Mouse (Mus musculus) heart, embryonic 16.5 days (tissue): Measurements from ENCODE around the gene Ilf3. TPM values are rescaled to one million over a fixed set of nuclear protein-coding genes. Genes with fewer than 3 reads are reported as not detected.

ENCODE experiments used
- ATAC-seq: fragments of 200-750 bp; cut with Nextera tagmentation; replicated peaks from 2 replicates; pipeline ENCODE4 v1.8.0; 2017; ENCODE audit warnings: moderate number of reproducible peaks; ENCODE audit not compliant: insufficient read depth, low FRiP score; ENCODE audit errors: extremely low read depth
- H3K27ac ChIP-seq: fragments of 300-500 bp; sonication (generic); 2 replicates; pipeline ENCODE4 v1.5.1; 2014; ENCODE audit warnings: mild to moderate bottlenecking, low read length, control low read depth, moderate library complexity
- H3K27me3 ChIP-seq: fragments of 300-500 bp; sonication (generic); 2 replicates; pipeline ENCODE4 v1.6.1; 2014; ENCODE audit warnings: low read length, mixed read lengths; ENCODE audit not compliant: control insufficient read depth, insufficient read depth
- H3K36me3 ChIP-seq: fragments of 300-500 bp; sonication (generic); 2 replicates; pipeline ENCODE4 v1.6.1; 2014; ENCODE audit not compliant: control insufficient read depth, insufficient read depth
- H3K4me1 ChIP-seq: fragments of 300-500 bp; sonication (generic); 2 replicates; pipeline ENCODE4 v1.6.1; 2014; ENCODE audit warnings: low read length, mixed read lengths; ENCODE audit not compliant: control insufficient read depth, insufficient read depth
- H3K4me2 ChIP-seq: fragments of 300-500 bp; sonication (generic); 2 replicates; pipeline ENCODE4 v1.6.1; 2014; ENCODE audit warnings: low read depth, mild to moderate bottlenecking, control low read depth, low read length
- H3K4me3 ChIP-seq: fragments of 300-500 bp; sonication (generic); 2 replicates; pipeline ENCODE4 v1.5.1; 2014; ENCODE audit warnings: mild to moderate bottlenecking, control low read depth, low read length
- H3K9ac ChIP-seq: fragments of 300-500 bp; sonication (generic); 2 replicates; pipeline ENCODE4 v1.6.1; 2014; ENCODE audit warnings: low read length, control low read depth
- H3K9me3 ChIP-seq: fragments of 300-500 bp; sonication (generic); replicated peaks from 2 replicates; pipeline ENCODE4 v1.6.1; 2016; ENCODE audit warnings: low read length; ENCODE audit not compliant: control insufficient read depth
- WGBS: fragments of 180-500 bp; shearing (Covaris S2); extraction: QIAGEN DNeasy Blood & Tissue Kit; methylation state at CpG from one replicate; pipeline ENCODE4 v1.1.7; 2014; 5-methylcytosine and 5-hydroxymethylcytosine counted together
- polyA plus RNA-seq: library from polyadenylated mRNA; unstranded; fragments of >200 nt; fragmentation: Nextera tagmentation; extraction: Ambion mirVana; gene quantifications from 2 replicates; pipeline ENCODE4 v1.2.1, GENCODE M21; 2015

The Ilf3 gene
- polyA plus RNA-seq, 1 experiment from 2014 or later, result 105 TPM

DNA sequence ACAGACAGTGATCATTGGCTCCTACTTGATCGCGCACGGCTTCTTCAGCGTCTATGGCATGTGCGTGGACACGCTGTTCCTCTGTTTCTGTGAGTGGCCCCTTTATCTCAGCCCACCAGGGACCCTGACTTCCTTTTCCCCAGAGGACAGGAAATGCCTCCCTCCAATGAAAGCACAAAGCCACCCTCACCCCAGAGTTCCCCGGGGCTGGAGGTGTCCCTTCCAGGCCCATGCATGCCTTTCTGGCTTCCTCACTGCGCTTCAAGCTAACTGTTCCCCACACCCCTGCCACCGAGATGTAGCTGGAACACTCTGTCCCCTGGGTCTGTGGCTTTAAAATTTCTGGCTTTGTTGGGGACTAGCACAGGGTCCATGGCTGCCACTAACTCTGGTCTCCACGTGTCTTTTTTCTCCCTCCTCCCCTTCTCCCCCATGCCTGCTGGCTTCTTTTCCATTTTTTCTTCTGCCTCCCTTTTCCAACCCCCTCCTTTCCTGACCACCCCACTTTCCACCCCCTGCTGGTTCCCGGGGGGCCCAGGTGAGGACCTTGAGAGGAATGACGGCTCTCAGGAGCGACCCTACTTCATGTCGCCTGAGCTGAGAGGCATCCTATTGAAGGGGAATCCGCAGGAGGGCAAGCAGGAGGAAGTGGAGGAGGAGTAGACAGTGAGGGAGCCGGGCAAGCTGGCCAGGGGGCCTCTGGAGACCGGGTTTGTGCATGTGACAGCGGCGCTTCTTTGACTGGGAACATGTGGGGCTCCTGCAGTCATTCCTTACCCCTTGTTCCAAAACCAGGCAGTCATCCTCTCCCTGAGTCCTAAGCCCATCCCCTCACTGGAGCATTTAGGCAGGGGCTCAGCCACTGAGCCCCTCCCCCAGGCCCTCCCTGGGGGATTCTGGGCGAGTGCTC, 15.0 kb upstream of the Ilf3 start:
- peak overlapping the region; percentile 53; the same call in 1 of the 2 replicates for H3K27ac ChIP-seq
- no peaks in the 10 kb centered on the region for H3K9me3 ChIP-seq
- H3K4me1 ChIP-seq, result peaks cover 7% of the 10 kb centered on the region; the same call in 1 of the 2 replicates
- WGBS, result 32% methylated on average over 20 of the region's 20 CpGs
- peaks cover 13% of the 10 kb centered on the region for H3K36me3 ChIP-seq
- no peak overlapping the region for H3K4me3 ChIP-seq
- ATAC-seq, result peak; percentile 64
- peak overlapping the region; percentile 28; the same call in 1 of the 2 replicates for H3K9ac ChIP-seq
- H3K27me3 ChIP-seq, result no peaks in the 10 kb centered on the region
- no peak overlapping the region for H3K4me2 ChIP-seq

DNA sequence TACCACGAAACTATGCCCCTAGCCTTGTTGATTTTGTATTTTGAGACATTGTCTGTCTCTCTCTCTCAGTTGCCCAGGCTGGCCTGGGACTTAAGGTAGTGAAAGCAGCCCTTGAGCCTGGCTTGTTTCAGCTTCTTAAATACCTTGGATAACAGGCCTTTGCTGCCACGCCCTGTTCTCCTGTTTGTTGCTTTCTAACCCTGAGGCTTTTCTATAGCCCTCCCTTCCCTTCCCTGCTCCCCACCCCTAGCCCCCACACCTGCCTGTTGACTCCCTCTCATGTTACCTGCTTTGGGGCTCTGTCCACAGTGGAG, 14.3 kb upstream of the Ilf3 start:
- no peak overlapping the region; the same call in 1 of the 2 replicates for H3K27ac ChIP-seq
- H3K9ac ChIP-seq, result no peak overlapping the region; the same call in 1 of the 2 replicates
- H3K27me3 ChIP-seq, result no peaks in the 10 kb centered on the region
- ATAC-seq, result no peak
- no peak overlapping the region for H3K4me3 ChIP-seq
- peaks cover 7% of the 10 kb centered on the region; the same call in 1 of the 2 replicates for H3K4me1 ChIP-seq
- H3K36me3 ChIP-seq, result peaks cover 13% of the 10 kb centered on the region
- H3K9me3 ChIP-seq, result no peaks in the 10 kb centered on the region
- no peak overlapping the region for H3K4me2 ChIP-seq
- 81% methylated on average over 2 of the region's 2 CpGs for WGBS

DNA sequence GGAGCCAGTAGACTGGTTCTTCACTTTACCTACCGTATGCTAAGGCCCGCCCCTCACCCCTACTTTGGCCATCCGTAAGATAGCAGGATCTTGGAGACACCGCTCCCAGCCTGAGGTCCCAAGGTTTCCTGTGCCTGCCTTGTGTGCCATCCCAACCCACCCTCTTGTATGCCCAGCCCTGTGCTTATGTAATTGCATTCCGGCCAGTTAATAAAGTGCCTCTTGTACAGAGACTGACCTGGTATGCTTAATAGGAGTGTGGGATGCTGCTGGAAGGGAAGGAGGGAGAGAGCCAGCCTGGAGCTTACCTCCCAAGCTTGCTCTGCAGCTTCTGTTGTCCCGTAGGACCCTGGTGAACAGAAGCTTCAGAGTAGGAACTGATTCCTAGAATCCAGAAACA, 12.9 kb upstream of the Ilf3 start:
- 80% methylated on average over 6 of the region's 6 CpGs for WGBS
- Histone ChIP-seq H3K4me2 (no peak overlapping the region), H3K27ac (no peak overlapping the region), H3K27me3 (no peaks in the 10 kb centered on the region), H3K9me3 (no peaks in the 10 kb centered on the region), H3K4me1 (peaks cover 7% of the 10 kb centered on the region; the same call in 1 of the 2 replicates), H3K36me3 (peaks cover 10% of the 10 kb centered on the region), H3K4me3 (no peak overlapping the region), H3K9ac (no peak overlapping the region)
- ATAC-seq, result no peak

DNA sequence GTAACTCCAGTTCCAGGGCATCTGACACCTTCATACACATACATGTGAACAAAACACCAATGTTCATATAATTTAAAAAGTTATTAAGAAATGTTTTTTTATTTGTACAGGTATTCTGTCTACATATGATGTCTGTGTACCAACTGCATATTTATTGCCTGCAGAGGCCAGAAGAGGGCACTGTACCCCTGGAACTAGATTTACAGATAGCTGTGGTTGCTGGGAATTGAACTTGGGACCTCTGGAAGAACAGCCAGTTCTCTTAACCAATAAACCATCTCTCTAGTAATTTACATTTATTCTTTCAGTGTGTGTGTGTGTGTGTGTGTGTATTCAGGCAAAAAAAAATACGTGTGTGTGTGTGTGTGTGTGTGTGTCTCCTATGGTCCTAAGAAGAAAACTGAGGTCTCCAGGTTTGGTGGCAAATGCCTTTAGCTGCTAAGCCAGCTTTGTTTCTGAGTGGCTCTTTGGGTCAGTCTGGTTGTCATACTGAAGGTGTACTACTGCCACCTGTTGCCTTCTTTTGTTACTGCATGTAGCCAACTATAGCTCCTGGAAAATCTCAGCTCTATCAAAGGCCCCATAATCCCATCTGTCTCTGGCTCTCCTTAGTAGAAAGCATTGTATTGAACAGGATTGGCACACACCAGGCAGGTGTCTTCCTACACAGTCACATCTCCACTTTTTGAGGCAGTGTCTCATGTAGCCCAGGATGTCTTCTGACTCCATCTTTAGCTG, 10.5 kb upstream of the Ilf3 start:
- no peak overlapping the region for H3K27ac ChIP-seq
- H3K9ac ChIP-seq, result no peak overlapping the region
- no peaks in the 10 kb centered on the region; the same call in 1 of the 2 replicates for H3K36me3 ChIP-seq
- no peaks in the 10 kb centered on the region for H3K27me3 ChIP-seq
- peak; percentile 56; the same call in 1 of the 2 replicates for ATAC-seq
- no peak overlapping the region for H3K4me2 ChIP-seq
- H3K4me1 ChIP-seq, result peaks cover 7% of the 10 kb centered on the region; the same call in 1 of the 2 replicates
- no peaks in the 10 kb centered on the region for H3K9me3 ChIP-seq
- WGBS, result 5% methylated on average over 1 of the region's 1 CpGs
- H3K4me3 ChIP-seq, result no peak overlapping the region

DNA sequence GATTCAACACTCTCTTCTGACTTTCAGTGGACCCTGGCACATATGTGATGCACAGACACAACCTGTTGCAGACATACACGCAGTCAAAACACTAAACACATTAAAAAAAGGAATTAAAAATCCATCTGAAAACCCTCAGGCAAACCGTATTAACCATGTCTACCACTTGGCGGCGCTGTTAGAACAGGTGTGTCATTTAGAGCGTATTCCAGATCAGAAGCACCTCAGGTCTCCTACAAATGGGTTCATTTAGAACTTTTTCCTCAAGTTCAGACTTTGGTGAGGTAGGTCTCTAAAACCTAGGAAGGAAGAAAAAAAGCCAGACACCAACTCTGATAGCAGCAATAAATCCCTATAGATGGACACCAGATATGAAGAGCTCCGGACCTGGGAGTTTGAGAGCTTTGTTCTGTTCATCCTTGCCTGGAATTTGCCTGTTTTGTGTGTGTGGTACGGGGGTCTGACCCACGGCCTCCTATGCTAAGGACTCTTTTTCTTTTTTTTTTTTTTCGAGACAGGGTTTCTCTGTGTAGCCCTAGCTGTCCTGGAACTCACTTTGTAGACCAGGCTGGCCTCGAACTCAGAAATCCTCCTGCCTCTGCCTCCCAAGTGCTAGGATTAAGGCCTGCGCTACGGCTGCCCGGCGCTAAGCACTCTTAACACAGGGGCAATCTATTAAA, 990 bp upstream of the Ilf3 start:
- 33% methylated on average over 14 of the region's 14 CpGs for WGBS
- peak overlapping the region; percentile 90 for H3K4me2 ChIP-seq
- H3K36me3 ChIP-seq, result 0 out of 2 replicates have a peak, but pooled peaks cover 1% of the 10 kb centered on the region
- H3K4me3 ChIP-seq, result peak overlapping the region; percentile 67
- no peak for ATAC-seq
- no peaks in the 10 kb centered on the region for H3K9me3 ChIP-seq
- no peaks in the 10 kb centered on the region for H3K27me3 ChIP-seq
- H3K27ac ChIP-seq, result peak overlapping the region; percentile 82
- peaks cover 15% of the 10 kb centered on the region for H3K4me1 ChIP-seq
- H3K9ac ChIP-seq, result peak overlapping the region; percentile 41

DNA sequence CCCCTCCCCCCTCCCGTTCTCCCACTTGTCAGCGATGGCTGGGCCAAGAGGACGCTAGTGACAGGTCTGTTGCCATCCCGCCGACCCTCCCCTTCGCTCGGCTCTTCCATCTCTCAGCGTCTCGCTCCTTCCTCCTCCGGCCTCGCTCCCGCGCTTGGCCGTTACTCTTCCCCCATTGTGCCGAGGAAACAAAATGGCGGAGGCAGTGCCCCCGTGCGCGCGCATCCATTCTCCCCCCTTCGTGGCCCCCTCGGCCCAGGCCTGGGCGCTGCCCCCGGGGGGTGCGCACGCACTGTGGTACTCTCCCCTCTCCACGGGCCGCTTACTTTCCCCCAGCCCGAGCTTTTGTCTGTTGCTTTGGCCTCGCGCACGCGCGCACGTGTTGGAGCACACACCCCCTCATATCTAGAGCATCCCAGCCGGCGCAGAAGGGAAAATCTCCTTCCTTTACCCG, 487 bp downstream of the Ilf3 start:
- peak overlapping the region; percentile 67 for H3K4me3 ChIP-seq
- peak overlapping the region; percentile 89 for H3K9ac ChIP-seq
- no peaks in the 10 kb centered on the region for H3K9me3 ChIP-seq
- peak overlapping the region; percentile 90 for H3K4me2 ChIP-seq
- 0 out of 2 replicates have a peak, but pooled peaks cover 6% of the 10 kb centered on the region for H3K36me3 ChIP-seq
- peak; percentile 43 for ATAC-seq
- under 1% methylated on average over 38 of the region's 38 CpGs for WGBS
- H3K27ac ChIP-seq, result peak overlapping the region; percentile 90
- peaks cover 15% of the 10 kb centered on the region for H3K4me1 ChIP-seq
- no peaks in the 10 kb centered on the region for H3K27me3 ChIP-seq

DNA sequence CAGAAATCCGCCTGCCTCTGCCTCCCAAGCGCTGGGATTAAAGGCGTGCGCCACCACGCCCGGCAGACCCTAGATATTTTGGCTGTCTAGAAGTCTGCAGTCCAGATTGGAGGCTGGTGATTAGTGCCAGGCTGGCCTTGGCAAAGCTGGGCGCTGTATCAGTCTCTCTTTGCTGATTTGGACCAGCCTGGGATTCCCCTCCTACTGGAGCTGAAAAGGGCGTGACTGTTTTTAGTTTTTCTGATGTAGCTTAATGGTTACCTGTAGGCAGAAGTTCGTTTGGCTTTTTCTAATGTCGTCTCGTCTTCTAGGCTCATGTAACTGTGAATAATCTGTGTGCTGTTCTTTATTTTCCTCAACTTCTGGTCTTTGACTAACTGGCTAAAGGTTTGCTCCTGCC, 1.4 kb downstream of the Ilf3 start:
- WGBS, result 60% methylated on average over 11 of the region's 11 CpGs
- peak overlapping the region; percentile 90 for H3K4me2 ChIP-seq
- H3K4me1 ChIP-seq, result peaks cover 15% of the 10 kb centered on the region
- H3K9me3 ChIP-seq, result no peaks in the 10 kb centered on the region
- no peak overlapping the region for H3K27ac ChIP-seq
- H3K27me3 ChIP-seq, result no peaks in the 10 kb centered on the region
- peak overlapping the region; percentile 19; the same call in 1 of the 2 replicates for H3K9ac ChIP-seq
- 0 out of 2 replicates have a peak, but pooled peaks cover 6% of the 10 kb centered on the region for H3K36me3 ChIP-seq
- H3K4me3 ChIP-seq, result peak overlapping the region; percentile 67
- no peak for ATAC-seq

DNA sequence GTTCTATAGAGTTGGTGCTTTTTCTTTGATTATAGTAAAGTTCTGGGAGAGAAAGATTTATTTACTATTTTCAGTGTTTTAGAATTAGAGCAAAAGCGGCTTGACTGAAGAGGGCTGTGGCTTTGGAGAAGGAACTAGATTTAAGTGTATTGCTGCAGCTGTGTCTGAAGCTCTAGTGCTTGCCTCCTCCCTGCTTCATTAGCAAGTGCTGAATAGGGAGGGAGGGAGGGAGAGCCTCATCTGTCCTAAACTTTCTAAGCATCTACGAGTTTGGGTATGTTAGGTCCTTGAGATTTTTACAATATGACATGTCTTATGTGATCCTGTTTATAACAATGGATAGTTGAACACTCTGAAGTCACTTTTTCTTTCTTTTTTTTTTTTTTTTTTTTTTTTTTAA, 3.2 kb downstream of the Ilf3 start:
- Histone ChIP-seq H3K36me3 (peaks cover 6% of the 10 kb centered on the region; the same call in 1 of the 2 replicates), H3K27ac (no peak overlapping the region), H3K4me1 (peaks cover 15% of the 10 kb centered on the region), H3K4me3 (no peak overlapping the region), H3K27me3 (no peaks in the 10 kb centered on the region), H3K9ac (no peak overlapping the region), H3K4me2 (no peak overlapping the region), H3K9me3 (no peaks in the 10 kb centered on the region)
- no peak for ATAC-seq
- WGBS, result 78% methylated on average over 2 of the region's 2 CpGs
